Mouse (Mus musculus) cerebellum, adult 2 months (tissue): Measurements from ENCODE around the gene Prss32. TPM values are rescaled to one million over a fixed set of nuclear protein-coding genes. Genes with fewer than 3 reads are reported as not detected.

Source experiments
- DNase-seq, 2 experiments: peaks; one replicate each; pipeline ENCODE4 v3.0.0; 2021
- H3K27ac ChIP-seq: fragments of 200-500 bp; 2 replicates; pipeline ENCODE4 v1.5.1; 2012; ENCODE audit warnings: low read length, control low read depth, inconsistent platforms; ENCODE audit not compliant: insufficient read depth
- H3K27me3 ChIP-seq: fragments of 200-500 bp; 2 replicates; pipeline ENCODE4 v1.6.1; 2012; ENCODE audit warnings: inconsistent platforms, mild to moderate bottlenecking, low read length, moderate library complexity; ENCODE audit not compliant: control insufficient read depth, insufficient read depth
- H3K4me1 ChIP-seq: fragments of 200-500 bp; 2 replicates; pipeline ENCODE4 v1.6.1; 2011; ENCODE audit warnings: low read length; ENCODE audit not compliant: control insufficient read depth, insufficient read depth
- H3K4me3 ChIP-seq: fragments of 200-500 bp; replicated peaks from 2 replicates; pipeline ENCODE3; 2011; ENCODE audit warnings: mild to moderate bottlenecking, low read depth, low read length, control low read depth; ENCODE audit not compliant: insufficient read depth
- CTCF ChIP-seq: fragments of 200-500 bp; IDR thresholded peaks from 2 replicates; pipeline ENCODE4 v1.5.1; 2011; ENCODE audit warnings: low read depth, mild to moderate bottlenecking, control low read depth, low read length, moderate library complexity, borderline replicate concordance; ENCODE audit not compliant: insufficient read depth
- POLR2A ChIP-seq: fragments of 200-500 bp; IDR thresholded peaks from 2 replicates; pipeline ENCODE4 v1.6.1; 2011; ENCODE audit warnings: low read length, control low read depth, borderline replicate concordance; ENCODE audit not compliant: insufficient read depth
- WGBS: fragments of 180-500 bp; shearing (Covaris S2); methylation state at CpG from one replicate; pipeline ENCODE4 v1.1.7; 2018; 5-methylcytosine and 5-hydroxymethylcytosine counted together
- polyA plus RNA-seq: library from polyadenylated mRNA; depleted of rRNA; stranded (reverse); fragments of >200 nt; gene quantifications from 2 replicates; pipeline ENCODE4 v1.2.3, GENCODE M21; 2012; rRNA removed

Prss32 gene
- not detected in 2 replicates for polyA plus RNA-seq

DNA sequence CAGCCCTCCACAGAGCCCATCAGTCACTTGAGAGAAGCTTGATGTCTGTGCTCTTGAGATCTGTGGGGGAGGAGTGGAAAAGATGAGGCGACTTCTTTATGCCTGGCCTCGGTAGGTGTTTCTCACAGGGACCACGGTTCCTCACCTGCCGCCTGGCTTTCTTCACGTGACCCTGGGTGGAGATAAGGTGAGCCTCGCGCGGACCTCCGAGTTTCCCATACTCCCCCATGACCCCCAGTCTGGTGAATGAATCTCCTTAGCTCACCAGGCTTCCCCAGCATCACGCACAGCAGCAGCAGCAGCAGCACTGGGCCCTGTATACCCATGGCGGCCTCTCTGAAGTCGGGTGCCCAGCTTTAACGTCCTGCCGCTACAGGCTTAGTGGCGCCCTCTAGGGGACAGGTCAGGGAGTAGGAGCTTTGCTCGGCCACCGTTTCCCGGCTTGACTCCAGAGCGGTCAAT is at the start of gene Prss32, which contains the start of gene Prss41:
TSS of gene Prss32 (plus strand) at position 44 of the 462 bp plus-strand sequence.
TSS of gene Prss41 (minus strand) at position 361 of the 462 bp plus-strand sequence.
- no peak within 1 kb of the TSS for H3K27ac ChIP-seq
- TF ChIP-seq POLR2A (no peak), CTCF (peak; percentile 60; the same call in 1 of the 2 replicates)
- H3K4me1 ChIP-seq, result no peaks in the 10 kb centered on the region
- peak; percentile 61 to 67 for DNase-seq
- H3K4me3 ChIP-seq, result peak within 1 kb of the TSS; percentile 9
- 18% methylated on average over 19 of the region's 19 CpGs for WGBS
- H3K27me3 ChIP-seq, result no peaks in the 10 kb centered on the region

DNA sequence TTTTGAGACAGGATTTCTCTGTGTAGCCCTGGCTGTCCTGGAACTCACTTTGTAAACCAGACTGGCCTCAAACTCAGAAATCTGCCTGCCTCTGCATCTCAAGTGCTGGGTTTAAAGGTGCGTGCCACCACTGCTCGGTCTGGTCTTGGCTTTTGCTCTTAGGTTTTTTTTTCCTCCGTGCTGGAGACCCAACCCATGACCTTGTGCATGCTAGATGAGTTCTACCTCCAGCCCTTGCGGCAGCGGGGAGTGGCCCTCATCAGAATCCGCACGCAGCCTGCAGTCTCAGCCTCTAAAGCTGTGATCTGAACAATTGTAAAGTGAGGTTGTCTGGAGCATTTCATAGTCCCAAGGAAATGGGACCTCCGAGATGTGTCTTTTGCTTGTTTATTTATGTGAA is 48.3 kb upstream of the Prss32 start:
- DNase-seq, result no peak
- Histone ChIP-seq H3K4me1 (no peaks in the 10 kb centered on the region; the same call in 1 of the 2 replicates), H3K27me3 (no peaks in the 10 kb centered on the region), H3K4me3 (no peak overlapping the region), H3K27ac (no peak overlapping the region)
- TF ChIP-seq CTCF, result no peak
- TF ChIP-seq POLR2A, result no peak
- 95% methylated on average over 8 of the region's 8 CpGs for WGBS

DNA sequence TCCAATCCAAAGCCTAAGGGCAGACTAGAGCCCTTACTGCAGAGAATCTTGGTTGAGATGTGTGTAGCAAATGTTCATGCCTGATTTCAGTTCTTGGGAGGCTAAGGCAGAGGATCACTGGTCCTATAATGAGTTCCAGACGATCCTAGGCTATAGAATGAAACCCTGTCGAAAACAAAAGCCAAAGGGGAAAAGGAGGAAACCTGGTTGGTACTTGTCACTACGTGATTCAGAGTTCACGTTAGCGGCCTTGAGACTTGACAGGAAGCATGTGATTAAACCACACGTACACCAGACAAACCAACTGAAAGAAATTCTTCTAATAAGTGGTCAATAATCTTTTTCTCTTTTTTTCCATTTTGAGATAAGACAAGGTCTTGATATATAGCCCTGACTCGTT is 46.3 kb upstream of the Prss32 start:
- Histone ChIP-seq H3K4me3 (no peak overlapping the region), H3K27me3 (no peaks in the 10 kb centered on the region), H3K27ac (no peak overlapping the region), H3K4me1 (no peaks in the 10 kb centered on the region)
- DNase-seq, result no peak
- no peak for TF ChIP-seq CTCF
- TF ChIP-seq POLR2A, result no peak
- WGBS, result 86% methylated on average over 7 of the region's 7 CpGs

DNA sequence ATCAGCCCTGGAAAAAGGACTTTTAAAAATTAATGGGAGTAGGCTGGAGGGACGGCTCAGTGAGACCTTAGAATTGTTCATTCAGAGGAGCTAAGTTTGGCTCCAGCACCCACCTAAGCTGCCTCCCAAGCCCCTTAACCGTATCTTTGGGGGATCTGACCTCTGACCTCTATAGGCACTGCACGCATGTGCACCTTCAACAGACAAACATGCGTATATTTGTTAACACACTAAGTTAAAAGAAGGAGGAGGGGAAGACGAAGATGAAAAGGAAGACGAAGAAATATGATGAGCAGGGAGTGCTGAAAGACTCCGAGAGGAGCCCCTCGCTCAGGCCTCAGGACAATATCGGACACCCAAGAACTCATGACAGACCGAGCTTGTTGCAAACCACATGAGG is 42.0 kb upstream of the Prss32 start:
- H3K27me3 ChIP-seq, result no peaks in the 10 kb centered on the region
- H3K4me1 ChIP-seq, result no peaks in the 10 kb centered on the region; the same call in 1 of the 2 replicates
- WGBS, result 97% methylated on average over 10 of the region's 10 CpGs
- no peak overlapping the region for H3K27ac ChIP-seq
- H3K4me3 ChIP-seq, result no peak overlapping the region
- TF ChIP-seq POLR2A (no peak), CTCF (no peak)
- DNase-seq, result peak in 1 of 2 experiments; percentile 25

DNA sequence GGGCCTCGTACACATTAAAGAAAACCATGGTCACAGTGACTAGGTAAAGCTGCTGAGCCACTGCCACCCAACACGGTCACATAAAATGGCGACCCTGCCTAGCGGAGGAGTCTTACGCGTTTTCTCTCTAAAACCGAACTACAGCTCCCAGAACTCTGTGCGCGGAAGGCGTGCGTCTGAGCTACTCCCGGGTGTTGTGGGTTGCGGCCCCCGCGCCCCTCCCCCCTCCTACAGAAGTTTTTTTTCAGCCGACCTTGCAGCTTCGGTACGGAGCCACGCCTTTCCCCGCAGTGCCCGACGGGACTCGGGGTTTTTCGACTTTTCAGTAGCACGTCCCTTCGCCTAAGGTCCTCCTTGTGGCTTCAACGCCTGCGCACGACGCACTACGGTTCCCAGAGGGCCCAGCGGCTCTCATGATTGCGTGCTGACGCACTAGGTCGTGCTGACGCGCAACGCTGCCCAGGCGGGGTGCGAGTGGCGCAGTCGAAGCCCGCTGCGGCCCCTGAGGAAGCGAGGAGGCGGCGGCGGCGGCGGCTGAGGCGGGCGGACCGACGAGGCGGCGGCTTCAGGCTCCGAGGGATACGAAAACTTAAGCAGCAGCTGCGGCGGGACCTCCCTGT is 40.8 kb upstream of the Prss32 start:
- TF ChIP-seq POLR2A (peak; percentile 78), CTCF (no peak)
- peak; percentile 98 to 99 for DNase-seq
- under 1% methylated on average over 60 of the region's 60 CpGs for WGBS
- peak overlapping the region; percentile 91 for H3K27ac ChIP-seq
- no peaks in the 10 kb centered on the region; the same call in 1 of the 2 replicates for H3K4me1 ChIP-seq
- peak overlapping the region; percentile 94 for H3K4me3 ChIP-seq
- no peaks in the 10 kb centered on the region for H3K27me3 ChIP-seq

DNA sequence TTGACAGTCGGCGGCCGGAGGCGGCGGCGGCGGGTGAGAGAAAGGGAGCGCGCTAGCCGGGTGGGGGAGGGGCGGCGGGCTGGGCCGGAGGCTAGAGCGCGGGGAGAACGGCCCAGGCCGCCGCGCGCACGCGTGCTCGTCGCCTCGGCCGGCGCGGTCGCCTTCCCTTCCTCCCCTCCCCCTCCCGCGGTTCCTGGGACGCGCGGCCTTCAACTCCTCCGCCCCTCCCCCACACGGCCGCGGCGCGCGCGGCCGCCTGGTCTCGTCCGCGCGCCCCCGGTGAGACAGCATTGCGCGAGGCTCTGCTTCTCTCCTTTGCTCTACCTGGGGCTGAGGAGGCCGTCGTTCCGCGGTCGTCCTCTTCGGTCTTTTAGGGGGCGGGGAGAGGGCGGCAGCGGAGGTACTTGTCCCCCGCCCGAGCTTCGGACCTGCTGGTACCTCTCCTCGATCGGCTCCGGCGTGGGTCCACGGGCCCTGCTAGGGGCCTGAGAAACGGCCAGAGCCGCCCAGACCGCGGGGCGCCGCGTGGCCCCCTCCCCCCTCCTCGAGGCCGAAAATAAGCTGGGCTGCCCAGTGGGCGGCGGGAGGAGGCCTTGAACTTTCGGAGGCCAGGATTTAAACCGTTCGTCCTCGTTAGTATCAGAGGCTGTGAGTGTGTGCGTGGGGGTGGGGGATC is 40.2 kb upstream of the Prss32 start:
- no peak for DNase-seq
- H3K27me3 ChIP-seq, result no peaks in the 10 kb centered on the region
- peak overlapping the region; percentile 94 for H3K4me3 ChIP-seq
- H3K4me1 ChIP-seq, result no peaks in the 10 kb centered on the region; the same call in 1 of the 2 replicates
- TF ChIP-seq CTCF, result no peak
- no peak for TF ChIP-seq POLR2A
- peak overlapping the region; percentile 81 for H3K27ac ChIP-seq
- under 1% methylated on average over 72 of the region's 83 CpGs for WGBS

DNA sequence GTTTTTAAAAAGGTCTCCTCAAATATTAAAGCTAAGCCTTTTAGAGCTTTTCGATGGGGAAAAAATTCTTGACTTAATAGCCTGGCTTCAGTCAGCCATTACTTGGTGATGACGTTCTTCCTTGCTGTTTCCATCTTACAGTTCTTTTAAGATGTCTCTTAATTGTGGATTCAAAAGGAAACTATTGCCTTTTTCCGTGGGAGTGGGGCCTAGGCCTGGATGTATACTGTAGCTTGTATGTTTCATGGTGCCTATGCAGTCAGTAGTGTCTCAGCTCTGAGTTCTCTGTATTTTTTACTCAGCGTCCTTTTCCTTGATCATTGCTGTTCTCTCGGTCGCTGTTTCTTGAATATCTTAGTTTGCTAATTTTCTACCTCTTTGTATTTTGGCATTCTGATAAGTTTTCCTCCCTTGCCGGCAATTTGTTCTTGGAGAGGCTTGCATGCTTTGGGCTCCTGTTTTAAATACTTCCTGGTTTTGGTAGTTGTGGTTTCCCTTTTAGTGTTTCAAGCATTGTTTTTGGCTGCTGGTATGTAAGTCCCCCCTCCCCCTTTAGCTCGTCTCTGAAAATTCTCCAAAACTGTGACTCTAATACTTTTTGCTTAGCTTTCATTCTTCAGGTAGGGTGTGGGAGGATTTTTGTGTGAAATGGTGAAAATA is 39.1 kb upstream of the Prss32 start:
- under 1% methylated on average over 8 of the region's 8 CpGs for WGBS
- no peak for DNase-seq
- Histone ChIP-seq H3K27me3 (no peaks in the 10 kb centered on the region), H3K4me3 (peak overlapping the region; percentile 94), H3K27ac (no peak overlapping the region), H3K4me1 (no peaks in the 10 kb centered on the region; the same call in 1 of the 2 replicates)
- no peak for TF ChIP-seq CTCF
- no peak for TF ChIP-seq POLR2A
